Mouse (Mus musculus): ENCODE measurements around the gene Ern2. TPM values are rescaled to one million over a fixed set of nuclear protein-coding genes. Genes with fewer than 3 reads are reported as not detected.

Gene Ern2
- 0.26 TPM for polyA plus RNA-seq (2017; shearing (Covaris generic))

GRCm38 (mm10) chr7:122186043-122186442 lies at the start of gene Ern2:
Gene Ern2, minus strand, starts transcription at chr7:122186207.

GRCm38 (mm10) chr7:122219315-122219801 lies 33.4 kb upstream of the Ern2 start, which contains the start of gene Chp2:
Gene Chp2, plus strand, starts transcription at chr7:122219496.

GRCm38 (mm10) chr7:122158915-122159902 lies 26.8 kb downstream of the Ern2 start, which contains the start of gene Plk1:
Gene Plk1, plus strand, starts transcription at chr7:122159439.

DNA sequence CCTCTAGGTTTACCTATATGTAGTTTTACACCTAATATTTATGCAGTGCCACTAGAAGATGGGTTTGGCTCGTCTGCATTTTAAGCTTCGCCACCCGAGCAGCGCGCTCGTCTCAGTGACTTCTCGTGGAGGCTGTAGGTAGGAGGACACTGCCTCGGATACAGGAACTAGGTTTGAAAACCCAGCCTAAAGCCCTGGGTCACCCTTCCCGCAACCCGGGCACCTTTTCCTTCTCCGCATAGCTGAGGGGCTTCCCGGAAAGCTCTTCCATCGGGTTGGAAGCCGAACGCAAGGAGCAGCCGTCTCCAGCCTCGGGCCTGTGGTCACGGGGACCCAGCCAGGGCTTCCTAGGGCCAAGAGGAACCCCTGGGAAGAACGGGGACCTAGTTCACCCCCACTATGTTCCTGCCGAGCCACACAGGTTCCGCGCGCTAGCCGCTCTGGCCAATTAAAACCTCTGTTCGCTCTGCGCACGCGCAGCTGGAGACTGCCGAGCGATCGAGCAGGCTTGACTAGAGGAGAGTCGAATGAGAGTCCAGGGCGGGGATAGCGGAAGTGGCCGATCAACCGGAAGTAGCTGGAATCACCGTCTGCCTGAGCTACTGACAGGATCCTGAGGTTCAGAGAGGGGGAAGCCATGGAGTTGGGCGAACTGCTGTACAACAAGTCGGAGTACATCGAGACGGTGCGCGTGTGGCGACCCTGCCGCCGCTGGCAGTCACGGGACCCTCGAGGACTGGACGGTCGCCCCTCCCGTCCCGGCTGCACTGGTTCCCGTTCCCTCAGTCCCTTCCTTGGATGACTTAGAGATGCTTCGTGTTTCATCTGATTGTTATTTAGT lies 53.3 kb downstream of the Ern2 start, which contains the start of the genes Palb2 and Dctn5:
TSS of gene Palb2 (minus strand) at position 489 of the 841 bp plus-strand sequence.
TSS of gene Dctn5 (plus strand) at position 545 of the 841 bp plus-strand sequence.

Other genes starting within 250 kb of the Ern2 start
- gene Cog7, start 204.5 kb downstream of the Ern2 start, polyA plus RNA-seq (2017; shearing (Covaris generic)), result 11.3 TPM
- gene Gga2, start 165.0 kb downstream of the Ern2 start, polyA plus RNA-seq (2017; shearing (Covaris generic)), result 5.4 TPM
- 49.8 TPM for gene Ubfd1, start 119.0 kb downstream of the Ern2 start, polyA plus RNA-seq (2017; shearing (Covaris generic))
- gene Ears2, start 118.9 kb downstream of the Ern2 start, polyA plus RNA-seq (2017; shearing (Covaris generic)), result 20.1 TPM
- 120 TPM for gene Ndufab1, start 84.3 kb downstream of the Ern2 start, polyA plus RNA-seq (2017; shearing (Covaris generic))
- 3.7 TPM for gene Palb2, start 53.2 kb downstream of the Ern2 start, polyA plus RNA-seq (2017; shearing (Covaris generic))
- 76.1 TPM for gene Dctn5, start 53.2 kb downstream of the Ern2 start, polyA plus RNA-seq (2017; shearing (Covaris generic))
- gene Plk1, start 26.8 kb downstream of the Ern2 start, polyA plus RNA-seq (2017; shearing (Covaris generic)), result 0.82 TPM
- not detected for gene Chp2, start 33.3 kb upstream of the Ern2 start, polyA plus RNA-seq (2017; shearing (Covaris generic))
- gene Prkcb, start 102.5 kb upstream of the Ern2 start, polyA plus RNA-seq (2017; shearing (Covaris generic)), result 138 TPM